Mouse (Mus musculus) ES-E14 (cell line): ENCODE measurements at regions not wholly inside any gene's neighbourhood (a gene's known extent, or its start where the extent isn't known, plus 50 kb on each side); places are given as distances from the start of the nearest gene placed in this dataset.

Experiments
- CHD2 ChIP-seq: IDR thresholded peaks from 2 replicates; pipeline ENCODE4 v1.6.1; 2014; ENCODE audit warnings: mild to moderate bottlenecking, low read depth, low read length, inconsistent platforms
- HCFC1 ChIP-seq: IDR thresholded peaks from 2 replicates; pipeline ENCODE4 v1.6.1; 2012; ENCODE audit warnings: low read length, inconsistent platforms, borderline replicate concordance; ENCODE audit not compliant: insufficient read depth
- ZC3H11A ChIP-seq: IDR thresholded peaks from 2 replicates; pipeline ENCODE4 v1.6.1; 2012; ENCODE audit warnings: low read depth, mild to moderate bottlenecking, inconsistent platforms, low read length, borderline replicate concordance
- ZNF384 ChIP-seq: IDR thresholded peaks from 2 replicates; pipeline ENCODE4 v1.6.1; 2012; ENCODE audit warnings: low read depth, low read length, inconsistent platforms

DNA sequence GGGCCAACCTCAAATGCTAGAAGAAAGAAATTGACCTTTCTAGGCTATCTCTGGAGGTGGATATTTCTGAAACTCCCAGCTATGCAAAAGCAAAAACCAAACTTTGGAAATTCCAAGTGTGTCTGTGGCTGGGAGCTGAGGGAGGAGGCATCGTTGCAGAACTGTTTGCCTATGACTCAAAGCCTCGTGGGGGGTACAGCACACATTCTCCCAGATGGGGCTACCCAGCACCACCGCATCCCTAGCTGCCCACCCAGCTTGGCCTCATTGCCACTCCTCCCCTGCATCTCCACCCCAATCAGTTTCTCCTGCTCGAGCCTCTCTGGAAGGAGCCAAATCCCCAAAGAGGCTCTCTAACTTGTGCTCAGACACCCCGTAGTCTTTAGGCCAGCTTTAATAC is 107.0 kb downstream of the Pja1 start:
- no peak for TF ChIP-seq ZC3H11A
- TF ChIP-seq CHD2: no peak
- no peak for TF ChIP-seq ZNF384
- no peak for TF ChIP-seq HCFC1
